Mouse (Mus musculus) forebrain, embryonic 13.5 days (tissue): ENCODE data around the gene Gpr162. TPM values are rescaled to one million over a fixed set of nuclear protein-coding genes. Genes with fewer than 3 reads are reported as not detected.

Experiments
- ATAC-seq: fragments of 200-750 bp; cut with Nextera tagmentation; 2 replicates; pipeline ENCODE4 v1.8.0; 2017
- H3K27ac ChIP-seq: fragments of 300-500 bp; sonication (generic); 2 replicates; pipeline ENCODE4 v1.5.1; 2015; ENCODE audit warnings: inconsistent platforms, mild to moderate bottlenecking, moderate library complexity
- H3K27me3 ChIP-seq: fragments of 300-500 bp; sonication (generic); 2 replicates; pipeline ENCODE4 v1.6.1; 2015; ENCODE audit warnings: mild to moderate bottlenecking, inconsistent platforms
- H3K36me3 ChIP-seq: fragments of 300-500 bp; sonication (generic); 2 replicates; pipeline ENCODE4 v1.6.1; 2015; ENCODE audit warnings: mild to moderate bottlenecking, inconsistent platforms; ENCODE audit not compliant: poor library complexity, severe bottlenecking
- H3K4me1 ChIP-seq: fragments of 300-500 bp; sonication (generic); 2 replicates; pipeline ENCODE4 v1.6.1; 2015; ENCODE audit warnings: inconsistent platforms
- H3K4me2 ChIP-seq: fragments of 300-500 bp; sonication (generic); 2 replicates; pipeline ENCODE4 v1.6.1; 2015; ENCODE audit warnings: inconsistent platforms, mild to moderate bottlenecking, moderate library complexity
- H3K4me3 ChIP-seq: fragments of 300-500 bp; sonication (generic); 2 replicates; pipeline ENCODE4 v1.5.1; 2015; ENCODE audit warnings: mild to moderate bottlenecking, inconsistent platforms
- H3K9ac ChIP-seq: fragments of 300-500 bp; sonication (generic); 2 replicates; pipeline ENCODE4 v1.6.1; 2015; ENCODE audit warnings: mild to moderate bottlenecking, inconsistent platforms
- H3K9me3 ChIP-seq: fragments of 300-500 bp; sonication (generic); replicated peaks from 2 replicates; pipeline ENCODE4 v1.6.1; 2016; ENCODE audit warnings: inconsistent platforms
- WGBS: fragments of 180-500 bp; shearing (Covaris S2); methylation state at CpG from one replicate; pipeline ENCODE4 v1.1.7; 2015; 5-methylcytosine and 5-hydroxymethylcytosine counted together
- polyA plus RNA-seq: library from polyadenylated mRNA; unstranded; fragments of >200 nt; fragmentation: Nextera tagmentation; extraction: Ambion mirVana; gene quantifications from 2 replicates; pipeline ENCODE4 v1.2.1, GENCODE M21; 2015

Gpr162 gene
- 11.7 and 13.4 TPM in 2 replicates for polyA plus RNA-seq

DNA sequence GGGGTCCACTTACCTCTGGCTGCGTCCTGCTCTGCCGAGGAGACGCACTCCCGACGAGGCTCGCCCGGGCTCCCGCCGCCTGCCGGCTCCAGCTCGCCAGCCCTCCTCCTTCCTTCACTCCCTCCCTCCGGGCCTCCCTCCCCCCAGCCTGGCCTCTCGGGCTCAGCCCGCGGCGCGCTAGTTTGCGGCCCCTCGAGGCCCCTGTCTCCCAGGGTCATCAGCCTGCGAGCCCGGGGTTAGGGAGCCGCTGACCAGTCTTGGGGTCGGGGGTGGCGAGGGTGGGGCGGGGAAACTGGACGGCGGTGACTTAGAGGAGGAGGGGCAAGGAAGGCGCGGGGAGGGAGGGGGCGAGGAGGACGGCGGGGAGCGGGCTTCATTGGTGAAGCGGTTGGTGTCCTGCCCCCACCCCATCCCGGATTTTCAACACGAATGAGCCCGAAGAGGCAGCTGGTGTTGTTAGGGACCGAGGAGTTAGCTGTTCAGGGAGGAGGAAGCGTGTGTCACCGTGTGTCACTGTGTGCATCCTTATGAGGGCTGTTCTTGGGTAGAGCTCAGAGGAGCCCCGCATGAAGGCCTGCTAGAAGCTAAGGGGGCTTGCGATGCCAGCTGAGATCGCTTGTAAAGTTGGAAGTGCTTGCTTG lies at the start of gene Gpr162:
Gene Gpr162 (minus strand): TSS at position 326 of the 641 bp plus-strand sequence.
- peaks cover 56% of the 10 kb centered on the region for H3K4me1 ChIP-seq
- H3K36me3 ChIP-seq, result peaks cover 6% of the 10 kb centered on the region; the same call in 1 of the 2 replicates
- H3K9ac ChIP-seq, result peak within 1 kb of the TSS; percentile 76
- peak within 1 kb of the TSS; percentile 69 for H3K4me2 ChIP-seq
- H3K27ac ChIP-seq, result peak within 1 kb of the TSS; percentile 86
- WGBS, result under 1% methylated on average over 34 of the region's 43 CpGs
- H3K9me3 ChIP-seq, result no peaks in the 10 kb centered on the region
- peak; percentile 70 for ATAC-seq
- H3K27me3 ChIP-seq, result no peaks in the 10 kb centered on the region
- H3K4me3 ChIP-seq, result peak within 1 kb of the TSS; percentile 62

DNA sequence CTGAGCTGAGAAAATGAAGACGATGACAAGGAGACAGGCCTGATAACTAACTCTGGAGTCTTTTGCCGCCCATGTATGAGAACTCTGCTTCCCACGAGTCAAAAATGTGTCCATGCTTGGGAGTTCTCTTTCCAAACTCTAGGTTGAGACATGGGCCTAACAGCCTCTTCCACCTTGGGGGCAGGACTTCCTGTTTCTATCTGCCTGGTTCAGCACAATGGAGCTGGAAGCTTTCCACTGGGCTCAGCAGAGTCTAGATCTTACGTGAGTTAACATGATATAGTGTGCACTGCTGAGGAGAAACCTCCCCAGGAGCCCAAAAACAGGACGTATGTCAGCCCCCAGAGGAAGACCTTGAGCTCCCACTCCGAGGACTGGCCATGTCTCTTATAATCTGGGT lies 49.4 kb upstream of the Gpr162 start:
- H3K9ac ChIP-seq, result no peak overlapping the region
- peaks cover 9% of the 10 kb centered on the region for H3K27me3 ChIP-seq
- 78% methylated on average over 6 of the region's 6 CpGs for WGBS
- peak overlapping the region; percentile 100 for H3K27ac ChIP-seq
- no peak overlapping the region for H3K4me3 ChIP-seq
- no peak for ATAC-seq
- no peak overlapping the region for H3K4me2 ChIP-seq
- no peaks in the 10 kb centered on the region for H3K9me3 ChIP-seq
- H3K4me1 ChIP-seq, result peaks cover 53% of the 10 kb centered on the region
- peaks cover 28% of the 10 kb centered on the region for H3K36me3 ChIP-seq

DNA sequence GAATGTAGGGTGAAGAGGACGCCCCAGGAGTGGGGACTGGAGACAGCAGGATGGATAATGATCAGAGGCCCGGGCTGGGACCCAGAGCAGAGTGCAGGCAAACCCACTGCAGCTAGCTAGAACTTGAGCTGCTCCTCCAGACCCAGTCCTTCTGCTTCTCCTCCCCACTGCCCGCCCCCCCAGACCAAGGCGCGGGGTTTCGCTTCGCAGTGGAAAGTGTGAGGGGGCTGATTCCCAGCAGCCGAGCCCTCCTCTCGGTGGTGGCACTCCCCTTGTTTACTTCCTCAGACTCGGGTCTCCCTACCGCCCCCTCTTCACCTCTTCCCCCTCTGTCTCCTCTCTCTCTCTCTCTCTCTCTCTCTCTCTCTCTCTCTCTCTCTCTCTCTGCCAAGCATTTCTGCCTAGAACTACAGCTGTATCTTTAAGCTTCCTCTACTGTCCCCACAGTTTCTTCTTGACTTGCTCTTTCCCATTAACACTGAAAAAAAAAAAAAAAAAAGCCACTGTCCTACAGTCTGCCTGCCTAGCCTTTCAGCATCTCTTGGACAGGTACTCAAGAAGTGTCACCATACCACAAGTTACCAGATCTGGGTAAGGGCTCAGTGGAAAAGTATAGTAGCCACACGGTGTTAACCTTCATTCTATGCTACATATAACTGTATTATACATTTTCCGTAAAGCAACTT lies 47.9 kb upstream of the Gpr162 start, which contains the start of gene Lag3:
Gene Lag3 (minus strand): TSS at position 173 of the 686 bp plus-strand sequence.
- 23% methylated on average over 13 of the region's 13 CpGs for WGBS
- no peak within 1 kb of the TSS; the same call in 1 of the 2 replicates for H3K9ac ChIP-seq
- H3K9me3 ChIP-seq, result no peaks in the 10 kb centered on the region
- peaks cover 28% of the 10 kb centered on the region for H3K36me3 ChIP-seq
- H3K27me3 ChIP-seq, result peaks cover 9% of the 10 kb centered on the region
- H3K27ac ChIP-seq, result no peak within 1 kb of the TSS
- peak within 1 kb of the TSS; percentile 48; the same call in 1 of the 2 replicates for H3K4me2 ChIP-seq
- no peak for ATAC-seq
- H3K4me1 ChIP-seq, result peaks cover 51% of the 10 kb centered on the region
- 0 out of 2 replicates have a peak within 1 kb of the TSS, but pooled peaks have one; percentile 3 for H3K4me3 ChIP-seq

DNA sequence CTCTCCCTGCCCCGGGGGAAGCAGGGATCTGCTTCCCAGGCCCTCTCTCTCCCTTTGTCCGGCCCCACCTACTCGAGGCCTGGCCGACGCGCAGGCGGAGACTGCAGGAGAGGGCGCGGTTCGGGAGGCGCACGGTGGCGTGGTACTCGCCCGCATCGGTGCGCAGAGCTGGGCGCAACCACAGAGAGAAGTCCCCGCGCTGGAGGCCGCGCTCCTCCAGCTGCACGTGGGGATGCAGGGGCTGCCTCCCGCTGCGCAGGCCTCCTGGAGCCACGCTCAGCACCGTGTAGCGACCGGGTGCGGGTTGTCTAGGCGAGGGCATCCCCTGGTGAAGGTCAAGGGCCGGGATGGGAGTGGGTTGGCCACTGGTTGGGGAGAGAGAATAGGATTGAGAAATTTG lies 46.2 kb upstream of the Gpr162 start:
- 2% methylated on average over 32 of the region's 32 CpGs for WGBS
- Histone ChIP-seq H3K9ac (peak overlapping the region; percentile 62), H3K4me3 (peak overlapping the region; percentile 11; the same call in 1 of the 2 replicates), H3K36me3 (peaks cover 27% of the 10 kb centered on the region), H3K27me3 (peaks cover 9% of the 10 kb centered on the region), H3K4me2 (peak overlapping the region; percentile 48), H3K9me3 (no peaks in the 10 kb centered on the region), H3K27ac (peak overlapping the region; percentile 10; the same call in 1 of the 2 replicates), H3K4me1 (peaks cover 44% of the 10 kb centered on the region)
- peak; percentile 9; the same call in 1 of the 2 replicates for ATAC-seq

DNA sequence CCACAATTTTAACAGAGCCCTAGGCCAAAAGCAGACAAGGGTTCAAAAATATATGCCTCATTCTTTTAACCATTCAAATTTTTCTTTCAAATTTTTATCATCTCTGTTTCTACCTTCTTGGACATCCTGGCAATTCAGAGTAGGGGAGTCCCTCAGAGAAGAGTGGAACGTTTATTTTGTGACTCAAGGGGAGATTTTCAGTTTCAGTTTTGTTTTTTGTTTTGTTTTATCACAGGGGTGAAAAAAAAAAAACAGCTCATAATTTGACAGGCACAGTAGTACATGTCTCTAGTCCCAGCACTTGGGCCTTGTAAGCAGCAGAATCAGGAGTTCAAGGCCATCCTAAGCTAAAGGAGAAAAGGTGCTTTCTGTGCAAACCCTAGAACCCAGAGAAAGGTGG lies 44.0 kb upstream of the Gpr162 start:
- Histone ChIP-seq H3K4me1 (peaks cover 47% of the 10 kb centered on the region), H3K27me3 (peaks cover 9% of the 10 kb centered on the region), H3K36me3 (peaks cover 5% of the 10 kb centered on the region), H3K9ac (no peak overlapping the region), H3K4me3 (no peak overlapping the region), H3K27ac (no peak overlapping the region), H3K4me2 (no peak overlapping the region), H3K9me3 (no peaks in the 10 kb centered on the region)
- ATAC-seq, result no peak
- 80% methylated on average over 1 of the region's 1 CpGs for WGBS

DNA sequence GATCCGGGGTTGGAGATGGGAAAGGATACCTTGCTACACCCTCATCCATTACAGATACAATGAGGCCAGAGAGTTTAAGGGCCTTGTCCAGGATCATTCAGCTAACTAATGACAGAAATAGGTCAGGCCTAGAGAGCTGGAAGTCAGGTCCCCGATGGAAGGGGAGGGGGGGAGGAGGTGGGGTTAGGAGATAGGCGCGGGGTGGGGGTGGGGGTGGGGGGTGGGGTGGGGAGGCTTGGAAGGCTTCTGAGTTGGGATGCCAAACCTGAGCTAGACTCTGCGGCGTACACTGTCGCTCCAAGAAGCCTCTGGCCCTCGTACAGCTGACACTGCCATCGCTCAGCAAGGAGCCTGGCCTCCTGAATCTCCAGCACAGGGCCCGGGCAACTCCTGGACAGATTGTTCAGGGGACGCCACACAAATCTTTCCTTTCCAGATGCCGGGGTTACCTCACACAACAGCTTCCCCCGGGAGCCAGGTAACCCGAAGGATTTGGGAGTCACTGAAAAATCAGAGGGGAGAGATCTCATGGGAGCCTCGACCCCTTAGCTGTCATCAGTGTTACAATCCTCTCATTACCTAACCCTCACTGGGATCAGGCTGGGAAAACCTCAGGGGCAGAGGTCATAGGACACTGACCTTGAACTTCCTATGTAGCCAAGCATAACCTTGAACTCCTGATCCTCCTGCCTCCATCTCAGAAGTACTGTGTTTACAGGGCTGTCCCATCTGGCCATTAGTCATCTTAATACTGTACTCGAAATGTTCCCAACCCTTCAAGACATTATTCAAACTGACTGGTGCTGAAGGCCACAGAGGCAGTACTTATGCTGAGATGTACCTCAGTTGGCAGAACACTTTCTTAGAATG lies 41.4 kb upstream of the Gpr162 start:
- Histone ChIP-seq H3K4me2 (peak overlapping the region; percentile 70), H3K9ac (peak overlapping the region; percentile 82), H3K4me1 (peaks cover 33% of the 10 kb centered on the region), H3K4me3 (peak overlapping the region; percentile 45), H3K36me3 (no peaks in the 10 kb centered on the region; the same call in 1 of the 2 replicates), H3K27ac (peak overlapping the region; percentile 100), H3K27me3 (peaks cover 3% of the 10 kb centered on the region), H3K9me3 (no peaks in the 10 kb centered on the region)
- 28% methylated on average over 13 of the region's 16 CpGs for WGBS
- peak; percentile 4; the same call in 1 of the 2 replicates for ATAC-seq

DNA sequence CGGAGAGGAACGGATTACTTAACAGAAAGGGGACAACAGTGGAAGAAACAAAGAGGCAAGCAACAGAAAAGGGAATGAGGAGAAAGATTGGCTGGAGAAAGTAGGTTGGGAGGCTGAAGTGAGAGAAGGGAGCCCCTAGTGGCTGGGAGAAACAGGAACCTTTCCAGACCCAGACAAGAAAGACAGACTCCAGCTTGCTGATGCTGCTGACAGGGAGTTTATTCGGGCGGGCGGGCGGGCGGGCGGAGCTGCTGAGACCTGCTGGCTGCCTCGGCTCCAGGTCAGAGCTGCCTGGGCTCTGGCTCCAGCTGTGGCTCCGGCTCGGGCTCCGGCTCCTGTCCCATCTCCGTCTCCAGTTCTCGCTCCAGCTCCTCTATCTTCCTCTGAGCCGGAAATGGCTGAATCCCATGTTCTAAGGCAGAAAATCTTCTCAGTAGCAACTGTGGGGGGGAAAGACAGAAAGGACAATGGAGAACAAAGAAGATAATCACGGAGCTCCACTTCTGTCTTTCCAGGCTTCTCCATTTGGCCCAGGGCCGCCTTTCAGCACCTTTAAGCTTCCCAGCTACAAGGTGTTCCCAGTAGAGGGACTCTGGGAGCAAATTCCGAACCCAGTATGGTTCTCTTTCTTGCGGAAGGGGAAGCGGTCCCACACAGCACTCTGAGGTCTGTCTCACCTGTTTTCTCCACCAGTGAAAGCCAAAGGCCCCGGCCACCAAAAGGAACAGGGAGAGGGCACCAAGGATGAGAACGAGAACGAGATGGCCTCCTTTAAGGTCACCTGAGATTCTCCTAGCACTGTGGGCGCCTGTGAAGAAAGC lies 40.6 kb upstream of the Gpr162 start:
- Histone ChIP-seq H3K4me3 (peak overlapping the region; percentile 45), H3K9me3 (no peaks in the 10 kb centered on the region), H3K36me3 (no peaks in the 10 kb centered on the region; the same call in 1 of the 2 replicates), H3K4me1 (peaks cover 25% of the 10 kb centered on the region), H3K27me3 (no peaks in the 10 kb centered on the region), H3K9ac (peak overlapping the region; percentile 82), H3K27ac (peak overlapping the region; percentile 100), H3K4me2 (peak overlapping the region; percentile 70)
- peak; percentile 79 for ATAC-seq
- 4% methylated on average over 24 of the region's 24 CpGs for WGBS

DNA sequence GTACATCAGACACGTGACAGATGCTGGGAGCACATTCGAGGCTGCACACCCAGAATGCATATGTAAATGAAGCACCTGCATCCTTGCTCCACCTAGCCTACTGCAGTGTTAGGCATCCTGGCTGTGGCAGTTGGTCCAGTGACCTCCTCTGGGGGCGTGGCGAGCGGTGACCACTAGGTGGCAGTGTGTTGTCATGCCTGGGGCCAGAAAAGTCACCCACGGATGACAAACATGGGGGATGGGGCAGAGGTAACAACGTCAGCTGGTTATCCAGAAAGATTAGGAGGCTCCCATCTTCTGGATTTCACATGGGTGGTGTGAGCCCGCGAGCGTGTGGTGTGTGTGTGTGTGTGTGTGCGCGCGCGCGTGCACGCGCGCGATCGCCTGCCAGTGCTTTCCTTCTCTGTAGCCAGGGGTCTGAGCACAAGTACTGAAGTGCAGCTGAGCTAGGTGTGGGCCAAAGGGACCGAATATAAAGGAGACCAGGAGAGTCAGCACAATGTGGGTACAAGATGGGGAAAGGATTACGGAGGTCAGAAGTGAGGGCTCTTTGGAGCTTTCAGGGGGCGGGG lies 39.9 kb upstream of the Gpr162 start:
- H3K9me3 ChIP-seq, result no peaks in the 10 kb centered on the region
- H3K27ac ChIP-seq, result peak overlapping the region; percentile 100
- peak overlapping the region; percentile 45 for H3K4me3 ChIP-seq
- no peaks in the 10 kb centered on the region; the same call in 1 of the 2 replicates for H3K36me3 ChIP-seq
- H3K27me3 ChIP-seq, result no peaks in the 10 kb centered on the region
- peak overlapping the region; percentile 70 for H3K4me2 ChIP-seq
- under 1% methylated on average over 23 of the region's 23 CpGs for WGBS
- H3K9ac ChIP-seq, result peak overlapping the region; percentile 82
- peaks cover 26% of the 10 kb centered on the region for H3K4me1 ChIP-seq
- ATAC-seq, result peak; percentile 86

DNA sequence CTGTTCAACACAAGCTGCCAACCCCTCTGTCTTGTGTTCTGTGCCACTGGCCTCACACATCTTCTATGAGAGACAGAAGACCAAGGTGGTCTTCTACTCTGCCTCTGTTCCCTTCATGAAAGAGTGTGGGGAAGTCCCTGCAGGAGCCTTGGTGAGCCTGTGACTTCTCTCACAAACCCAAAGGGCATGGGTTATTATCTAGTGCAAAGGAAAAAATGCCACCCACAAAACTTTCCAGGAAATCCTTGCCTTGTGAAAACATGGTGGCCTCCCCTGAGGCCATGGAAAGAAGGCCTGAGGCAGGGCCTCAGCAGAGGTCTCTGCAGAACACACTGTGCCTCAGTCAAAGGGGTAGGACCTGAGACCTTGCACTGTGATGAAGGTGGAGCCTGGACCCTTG lies 38.1 kb upstream of the Gpr162 start:
- no peak for ATAC-seq
- no peak overlapping the region for H3K4me2 ChIP-seq
- no peak overlapping the region for H3K9ac ChIP-seq

DNA sequence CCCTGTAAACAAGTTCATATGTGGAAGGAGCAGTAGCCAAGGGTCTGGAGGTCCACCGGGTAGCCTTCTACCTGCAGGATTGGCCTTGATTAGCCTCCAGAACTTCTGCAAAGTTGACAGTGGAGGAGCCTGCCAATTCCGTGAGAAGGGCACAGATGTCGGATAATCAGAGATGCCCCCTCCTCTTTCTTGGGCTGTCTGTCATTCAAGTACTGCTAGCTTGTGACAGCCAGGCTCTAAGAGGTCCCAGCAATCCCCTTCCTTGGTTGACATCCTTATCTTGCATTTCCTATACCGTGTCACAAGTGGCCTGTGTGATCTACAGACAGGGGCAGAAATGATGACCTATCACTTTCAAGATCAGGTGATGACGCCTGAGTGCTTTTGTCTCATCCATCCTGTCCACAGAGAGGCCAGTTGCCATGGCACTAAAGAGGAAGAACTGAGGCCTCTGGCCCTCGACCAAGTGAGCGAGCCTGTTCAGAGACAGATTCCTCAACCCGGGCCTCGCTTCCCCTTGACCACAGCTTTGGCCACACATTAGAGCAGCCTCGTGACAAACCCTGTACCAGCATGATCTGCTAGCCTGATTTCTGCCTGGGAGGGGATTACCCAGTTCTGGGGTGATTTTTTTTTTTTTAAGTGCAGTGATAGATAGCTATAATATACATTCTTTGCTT lies 37.2 kb upstream of the Gpr162 start:
- WGBS, result 68% methylated on average over 10 of the region's 10 CpGs
- H3K27ac ChIP-seq, result no peak overlapping the region
- peaks cover 29% of the 10 kb centered on the region for H3K4me1 ChIP-seq
- H3K27me3 ChIP-seq, result no peaks in the 10 kb centered on the region
- ATAC-seq, result no peak
- no peak overlapping the region for H3K4me2 ChIP-seq
- H3K36me3 ChIP-seq, result no peaks in the 10 kb centered on the region
- no peak overlapping the region for H3K4me3 ChIP-seq
- no peak overlapping the region; the same call in 1 of the 2 replicates for H3K9ac ChIP-seq
- H3K9me3 ChIP-seq, result no peaks in the 10 kb centered on the region

More for the DNA sequence above, 38.1 kb upstream of the Gpr162 start:
- H3K27me3 ChIP-seq, result no peaks in the 10 kb centered on the region
- 0 out of 2 replicates have a peak overlapping the region, but pooled peaks have one; percentile 0 for H3K27ac ChIP-seq
- H3K9me3 ChIP-seq, result no peaks in the 10 kb centered on the region
- no peaks in the 10 kb centered on the region; the same call in 1 of the 2 replicates for H3K36me3 ChIP-seq
- peaks cover 29% of the 10 kb centered on the region for H3K4me1 ChIP-seq
- no peak overlapping the region for H3K4me3 ChIP-seq
